Mouse (Mus musculus) midbrain, postnatal 0 days (tissue): ENCODE results near the gene B230217C12Rik. TPM values are rescaled to one million over a fixed set of nuclear protein-coding genes. Genes with fewer than 3 reads are reported as not detected.

Source experiments
- ATAC-seq: fragments of 200-750 bp; cut with Nextera tagmentation; 2 replicates; pipeline ENCODE4 v1.8.0; 2017; ENCODE audit warnings: moderate number of reproducible peaks, mild to moderate bottlenecking, moderate TSS enrichment, moderate library complexity; ENCODE audit not compliant: low FRiP score
- DNase-seq: peaks from one replicate; pipeline ENCODE4 v3.0.0-alpha.2; 2015; ENCODE audit warnings: low spot score
- H3K27ac ChIP-seq: fragments of 300-500 bp; sonication (generic); 2 replicates; pipeline ENCODE4 v1.5.1; 2014; ENCODE audit warnings: low read depth, mild to moderate bottlenecking, low read length, mixed read lengths
- H3K27me3 ChIP-seq: fragments of 300-500 bp; sonication (generic); 2 replicates; pipeline ENCODE4 v1.6.1; 2014; ENCODE audit warnings: low read length, control low read depth, mixed read lengths; ENCODE audit not compliant: insufficient read depth
- H3K36me3 ChIP-seq: fragments of 300-500 bp; sonication (generic); 2 replicates; pipeline ENCODE4 v1.6.1; 2014; ENCODE audit warnings: low read length, control low read depth, mixed read lengths; ENCODE audit not compliant: insufficient read depth
- H3K4me1 ChIP-seq: fragments of 300-500 bp; sonication (generic); 2 replicates; pipeline ENCODE4 v1.6.1; 2014; ENCODE audit warnings: mild to moderate bottlenecking, control low read depth, antibody characterized with exemption, low read length, mixed read lengths; ENCODE audit not compliant: insufficient read depth
- H3K4me2 ChIP-seq: fragments of 300-500 bp; sonication (generic); 2 replicates; pipeline ENCODE4 v1.6.1; 2014; ENCODE audit warnings: low read depth, mild to moderate bottlenecking, low read length, mixed read lengths; ENCODE audit not compliant: poor library complexity, severe bottlenecking
- H3K4me3 ChIP-seq: fragments of 300-500 bp; sonication (generic); 2 replicates; pipeline ENCODE4 v1.5.1; 2014; ENCODE audit warnings: low read depth, mild to moderate bottlenecking, low read length, moderate library complexity
- H3K9ac ChIP-seq: fragments of 300-500 bp; sonication (generic); replicated peaks from 2 replicates; pipeline ENCODE4 v1.6.1; 2014; ENCODE audit warnings: mild to moderate bottlenecking, low read length, moderate library complexity, mixed read lengths; ENCODE audit not compliant: poor library complexity, severe bottlenecking
- H3K9me3 ChIP-seq: fragments of 300-500 bp; sonication (generic); 2 replicates; pipeline ENCODE4 v1.6.1; 2016; ENCODE audit warnings: low read length, control low read depth
- CTCF ChIP-seq: IDR thresholded peaks from 2 replicates; pipeline ENCODE4 v1.5.1; 2016; ENCODE audit warnings: antibody characterized with exemption, mild to moderate bottlenecking
- WGBS: fragments of 180-500 bp; shearing (Covaris S2); extraction: QIAGEN DNeasy Blood & Tissue Kit; methylation state at CpG from one replicate; pipeline ENCODE4 v1.1.7; 2014; 5-methylcytosine and 5-hydroxymethylcytosine counted together
- polyA plus RNA-seq: library from polyadenylated mRNA; unstranded; fragments of >200 nt; fragmentation: Nextera tagmentation; extraction: Ambion mirVana; gene quantifications from 2 replicates; pipeline ENCODE4 v1.2.1, GENCODE M21; 2015
- total RNA-seq: library from RNA; depleted of rRNA; stranded (reverse); fragments of >200 nt; gene quantifications from 2 replicates; pipeline ENCODE4 v1.2.3, GENCODE M21; 2014

Gene B230217C12Rik
- total and polyA plus RNA-seq, 2 experiments from 2014 or later, result 38.2 to 43.6 TPM

DNA sequence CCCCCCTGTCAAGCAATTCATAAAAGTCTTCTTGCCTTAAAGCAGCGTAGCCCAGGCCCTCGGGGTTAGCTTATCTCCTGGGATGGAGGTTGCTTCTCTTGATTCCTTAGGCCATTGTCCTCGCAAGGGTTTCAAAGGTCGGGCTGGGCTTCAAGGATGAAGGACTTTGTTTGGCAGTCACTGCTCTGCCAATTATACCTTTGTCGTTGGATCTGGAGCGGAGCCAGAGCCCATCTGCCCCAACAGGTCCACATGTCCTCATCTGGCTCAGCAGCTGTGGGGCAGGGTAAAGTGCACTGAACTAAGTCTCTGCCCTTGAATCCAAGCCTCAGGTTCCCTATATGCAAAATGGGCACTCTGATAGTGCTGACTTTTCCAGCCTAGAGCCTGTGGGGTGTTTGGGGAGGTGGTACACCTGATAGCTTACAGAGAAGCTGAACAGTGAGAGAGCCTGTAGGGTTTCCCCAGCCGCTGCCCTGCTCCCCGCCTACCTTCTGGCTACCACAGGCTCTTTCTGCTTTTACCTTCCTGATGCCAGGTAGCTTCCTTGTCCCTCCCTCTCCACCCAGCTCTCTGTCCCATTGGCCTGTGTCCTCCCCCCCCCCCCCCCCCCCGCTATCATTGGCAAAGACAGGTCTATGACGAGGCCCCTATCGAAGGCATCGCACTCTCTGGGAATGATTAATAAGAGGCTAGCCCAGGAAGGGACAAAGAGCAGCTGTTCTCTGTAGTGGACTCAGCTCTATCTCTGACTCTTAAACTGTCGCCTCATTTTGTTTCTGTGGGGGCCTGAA, 28.8 kb upstream of the B230217C12Rik start:
- Histone ChIP-seq H3K4me3 (no peak overlapping the region), H3K9ac (peak overlapping the region; percentile 44; the same call in 1 of the 2 replicates), H3K4me1 (peaks cover 33% of the 10 kb centered on the region), H3K27ac (peak overlapping the region; percentile 93), H3K4me2 (peak overlapping the region; percentile 39), H3K36me3 (peaks cover 36% of the 10 kb centered on the region), H3K27me3 (no peaks in the 10 kb centered on the region), H3K9me3 (no peaks in the 10 kb centered on the region)
- ATAC-seq (0 out of 2 replicates have a peak, but pooled peaks have one; percentile 29), DNase-seq (no peak)
- 22% methylated on average over 12 of the region's 13 CpGs for WGBS
- TF ChIP-seq CTCF, result no peak

DNA sequence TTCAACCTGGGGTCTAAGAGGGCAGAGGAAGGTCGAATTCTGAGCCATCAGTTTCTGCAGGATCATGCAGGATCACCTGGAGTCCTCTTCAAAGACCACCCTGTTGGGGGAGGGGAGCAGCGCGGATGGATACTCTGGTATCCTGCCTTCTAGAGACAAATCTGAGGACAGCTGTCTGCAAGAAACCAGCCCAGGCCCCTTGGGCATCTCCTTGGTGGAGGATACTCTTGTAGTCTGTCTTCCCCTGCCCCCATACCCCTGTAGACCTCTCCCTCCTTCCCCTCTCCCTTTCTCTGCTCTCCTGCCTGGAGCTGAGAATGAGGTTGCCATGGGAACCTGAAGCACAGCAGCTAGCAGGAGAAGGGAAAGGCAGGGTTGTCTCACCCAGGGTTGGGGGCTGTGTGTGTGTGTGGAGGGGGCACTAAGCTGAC, 28.1 kb upstream of the B230217C12Rik start:
- Histone ChIP-seq H3K27me3 (no peaks in the 10 kb centered on the region), H3K9ac (peak overlapping the region; percentile 44), H3K27ac (peak overlapping the region; percentile 93), H3K9me3 (no peaks in the 10 kb centered on the region), H3K36me3 (peaks cover 38% of the 10 kb centered on the region), H3K4me3 (0 out of 2 replicates have a peak overlapping the region, but pooled peaks have one; percentile 9), H3K4me1 (peaks cover 33% of the 10 kb centered on the region), H3K4me2 (peak overlapping the region; percentile 39)
- 2% methylated on average over 3 of the region's 3 CpGs for WGBS
- TF ChIP-seq CTCF, result no peak
- ATAC-seq (peak; percentile 89), DNase-seq (peak; percentile 86)

DNA sequence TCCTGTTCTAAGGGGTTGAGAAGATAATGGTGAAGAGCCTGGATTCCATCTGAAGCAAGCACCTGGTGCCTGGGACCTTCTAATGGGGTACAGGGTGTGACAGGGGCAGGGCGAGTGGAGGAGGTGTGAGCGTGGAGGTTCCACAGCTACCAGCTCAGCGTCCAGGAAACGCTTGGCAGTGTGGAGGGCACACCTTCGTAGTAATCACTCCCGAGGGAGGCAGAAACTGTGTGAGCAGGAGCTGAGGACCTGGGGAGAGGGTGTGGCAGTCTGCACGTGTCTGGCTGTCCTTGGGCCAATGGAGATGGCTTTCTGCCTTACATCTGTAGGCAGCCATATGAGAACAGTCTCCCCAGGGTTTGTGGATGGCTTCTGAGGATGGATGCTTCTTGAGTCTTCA, 27.5 kb upstream of the B230217C12Rik start:
- no peak for TF ChIP-seq CTCF
- no peak overlapping the region for H3K4me3 ChIP-seq
- no peaks in the 10 kb centered on the region for H3K9me3 ChIP-seq
- peak; percentile 47; the same call in 1 of the 2 replicates for ATAC-seq
- H3K27ac ChIP-seq, result peak overlapping the region; percentile 93
- H3K4me2 ChIP-seq, result peak overlapping the region; percentile 39
- H3K27me3 ChIP-seq, result no peaks in the 10 kb centered on the region
- DNase-seq, result no peak
- H3K9ac ChIP-seq, result peak overlapping the region; percentile 44
- 16% methylated on average over 7 of the region's 7 CpGs for WGBS
- H3K4me1 ChIP-seq, result peaks cover 33% of the 10 kb centered on the region
- peaks cover 40% of the 10 kb centered on the region for H3K36me3 ChIP-seq

DNA sequence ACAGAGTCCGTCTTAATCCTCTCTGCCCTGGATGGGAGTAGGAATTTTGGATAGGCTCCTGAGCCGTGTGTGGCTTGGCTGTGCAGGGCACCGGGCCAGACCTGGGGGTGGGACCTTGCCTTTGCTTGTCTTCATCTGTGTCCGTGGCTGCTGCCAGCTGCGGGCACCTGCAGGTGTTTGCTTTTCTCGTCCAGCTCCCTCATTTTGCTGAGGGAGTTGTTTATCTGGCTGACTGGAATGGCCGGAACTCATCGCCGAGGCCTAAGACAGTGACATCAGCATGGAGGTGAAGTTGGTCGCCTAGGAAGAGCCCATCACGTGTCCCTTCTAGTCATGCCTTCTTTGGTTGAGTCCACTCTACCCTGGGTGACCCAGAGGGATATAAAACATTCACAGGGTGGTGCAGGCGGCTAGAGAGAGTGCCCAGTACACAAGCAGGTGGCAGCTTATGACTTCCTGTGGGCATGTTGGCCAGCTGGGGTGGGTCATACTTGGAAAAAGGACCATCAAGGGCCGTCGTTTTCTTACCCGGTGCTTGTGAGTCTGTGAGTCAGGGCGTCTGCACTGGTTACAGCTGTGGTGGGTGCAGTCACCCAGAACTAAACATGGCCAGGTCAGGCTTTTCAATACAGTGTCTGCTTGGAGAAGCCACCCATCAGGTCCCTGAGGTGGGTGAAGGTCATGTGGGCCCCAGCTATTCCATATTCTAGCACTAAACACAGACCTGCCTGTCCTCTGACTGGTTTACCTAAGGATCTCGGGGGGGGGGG, 26.6 kb upstream of the B230217C12Rik start:
- H3K4me2 ChIP-seq, result no peak overlapping the region
- no peak overlapping the region for H3K9ac ChIP-seq
- no peaks in the 10 kb centered on the region for H3K27me3 ChIP-seq
- TF ChIP-seq CTCF, result no peak
- DNase-seq (no peak), ATAC-seq (no peak)
- H3K36me3 ChIP-seq, result peaks cover 38% of the 10 kb centered on the region
- 63% methylated on average over 17 of the region's 17 CpGs for WGBS
- H3K4me3 ChIP-seq, result no peak overlapping the region
- peaks cover 32% of the 10 kb centered on the region for H3K4me1 ChIP-seq
- H3K27ac ChIP-seq, result peak overlapping the region; percentile 93
- H3K9me3 ChIP-seq, result no peaks in the 10 kb centered on the region

DNA sequence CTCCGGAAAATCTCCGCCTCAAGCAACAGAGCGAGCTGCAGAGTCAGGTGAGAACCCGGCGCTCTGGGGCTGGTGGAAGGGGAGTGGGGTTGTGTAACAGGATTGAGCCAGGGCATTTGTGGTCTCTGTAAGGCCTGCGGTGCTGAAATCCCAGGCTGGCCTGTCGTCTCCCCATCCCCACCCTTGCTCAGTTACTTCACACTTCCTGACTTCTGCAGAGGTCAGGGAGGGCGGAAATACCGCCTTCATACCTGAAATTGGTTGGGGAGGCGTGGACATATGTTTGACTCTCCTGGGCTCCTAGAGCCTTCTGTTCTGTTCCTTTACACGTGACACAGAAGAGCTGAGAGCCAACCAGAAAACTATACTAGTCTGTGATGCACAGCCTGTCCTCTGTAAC, 24.8 kb upstream of the B230217C12Rik start:
- H3K36me3 ChIP-seq, result peaks cover 43% of the 10 kb centered on the region
- H3K4me3 ChIP-seq, result no peak overlapping the region
- WGBS, result 63% methylated on average over 11 of the region's 11 CpGs
- H3K27ac ChIP-seq, result 0 out of 2 replicates have a peak overlapping the region, but pooled peaks have one; percentile 21
- H3K9ac ChIP-seq, result no peak overlapping the region
- no peak overlapping the region for H3K4me2 ChIP-seq
- H3K4me1 ChIP-seq, result peaks cover 31% of the 10 kb centered on the region
- no peaks in the 10 kb centered on the region for H3K27me3 ChIP-seq
- no peak for ATAC-seq
- TF ChIP-seq CTCF, result no peak
- H3K9me3 ChIP-seq, result no peaks in the 10 kb centered on the region
- no peak for DNase-seq
